Mouse (Mus musculus): ENCODE results near the gene Masp2. TPM values are rescaled to one million over a fixed set of nuclear protein-coding genes. Genes with fewer than 3 reads are reported as not detected.

Gene Masp2
- total RNA-seq, 2 experiments from 2014 or later = 0.56 TPM; not detected in 1

GRCm38 (mm10) chr4:148632013-148632692, 29.8 kb downstream of the Masp2 start:
- no peak for DNase-seq
- intact Hi-C loops (cut with DNase I) = no loop called here

DNA sequence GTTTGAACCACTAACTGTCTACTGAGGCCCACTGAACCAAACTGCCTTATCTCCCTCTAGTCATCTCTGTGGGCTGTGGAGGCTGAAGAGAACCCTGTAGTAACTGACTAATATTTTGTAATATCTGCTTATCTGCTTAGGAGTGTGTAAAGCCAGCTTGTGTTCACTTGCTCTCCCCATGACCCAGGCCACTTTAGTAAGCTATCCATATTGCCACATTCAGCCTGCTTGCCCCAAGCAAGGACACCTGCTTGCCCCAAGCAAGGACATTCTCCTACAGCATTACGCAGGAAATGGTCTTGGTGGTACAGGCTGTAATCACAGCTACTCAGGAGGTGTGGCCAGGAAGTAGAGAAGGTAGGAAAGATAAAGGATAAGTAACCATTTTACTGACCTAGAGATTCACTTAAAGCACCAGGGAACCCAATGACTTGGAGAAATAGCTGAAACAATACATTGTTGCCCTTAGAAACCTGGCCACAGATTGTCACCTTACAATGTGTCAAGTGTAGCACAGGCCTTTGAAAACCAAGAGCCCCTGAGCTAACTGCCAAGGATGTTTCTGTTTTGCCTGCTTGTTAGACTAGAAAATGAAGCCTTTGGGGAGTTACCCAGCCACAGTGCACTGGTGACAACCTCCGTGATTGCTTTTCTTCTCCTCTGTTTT, 31.2 kb downstream of the Masp2 start:
- intact Hi-C loops (cut with DNase I) = no loop called here
- DNase-seq = no peak

GRCm38 (mm10) chr4:148635309-148635708, 33.0 kb downstream of the Masp2 start:
- no peak for DNase-seq
- intact Hi-C loops (cut with DNase I) = no loop called here

GRCm38 (mm10) chr4:148638302-148638701, 35.9 kb downstream of the Masp2 start:
- intact Hi-C loops (cut with DNase I) = no loop called here

GRCm38 (mm10) chr4:148639455-148639854, 37.1 kb downstream of the Masp2 start:
- DNase-seq = no peak
- intact Hi-C loops (cut with DNase I) = no loop called here

More at GRCm38 (mm10) chr4:148638302-148638701, 35.9 kb downstream of the Masp2 start:
- DNase-seq = no peak

DNA sequence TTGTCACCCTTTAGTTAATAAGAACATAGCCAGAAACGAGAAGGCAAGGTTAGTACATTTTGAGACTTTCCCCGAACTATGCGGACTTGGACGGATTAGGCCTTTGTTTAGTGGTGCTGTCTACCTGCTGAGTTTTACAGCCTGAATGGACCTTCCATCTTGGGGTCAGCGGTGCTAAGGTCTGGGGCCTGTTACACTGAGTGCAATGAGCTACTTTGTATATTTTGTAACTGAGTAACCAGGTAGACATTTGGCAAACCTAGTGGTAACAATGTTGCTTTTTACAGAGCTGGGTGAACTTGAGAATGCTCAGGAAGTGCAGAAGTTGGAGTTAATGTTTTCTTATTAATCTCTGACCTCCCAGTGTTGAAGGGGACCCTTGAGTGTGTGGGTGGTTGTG, 38.8 kb downstream of the Masp2 start:
- intact Hi-C loops (cut with DNase I) = no loop called here
- DNase-seq = no peak

DNA sequence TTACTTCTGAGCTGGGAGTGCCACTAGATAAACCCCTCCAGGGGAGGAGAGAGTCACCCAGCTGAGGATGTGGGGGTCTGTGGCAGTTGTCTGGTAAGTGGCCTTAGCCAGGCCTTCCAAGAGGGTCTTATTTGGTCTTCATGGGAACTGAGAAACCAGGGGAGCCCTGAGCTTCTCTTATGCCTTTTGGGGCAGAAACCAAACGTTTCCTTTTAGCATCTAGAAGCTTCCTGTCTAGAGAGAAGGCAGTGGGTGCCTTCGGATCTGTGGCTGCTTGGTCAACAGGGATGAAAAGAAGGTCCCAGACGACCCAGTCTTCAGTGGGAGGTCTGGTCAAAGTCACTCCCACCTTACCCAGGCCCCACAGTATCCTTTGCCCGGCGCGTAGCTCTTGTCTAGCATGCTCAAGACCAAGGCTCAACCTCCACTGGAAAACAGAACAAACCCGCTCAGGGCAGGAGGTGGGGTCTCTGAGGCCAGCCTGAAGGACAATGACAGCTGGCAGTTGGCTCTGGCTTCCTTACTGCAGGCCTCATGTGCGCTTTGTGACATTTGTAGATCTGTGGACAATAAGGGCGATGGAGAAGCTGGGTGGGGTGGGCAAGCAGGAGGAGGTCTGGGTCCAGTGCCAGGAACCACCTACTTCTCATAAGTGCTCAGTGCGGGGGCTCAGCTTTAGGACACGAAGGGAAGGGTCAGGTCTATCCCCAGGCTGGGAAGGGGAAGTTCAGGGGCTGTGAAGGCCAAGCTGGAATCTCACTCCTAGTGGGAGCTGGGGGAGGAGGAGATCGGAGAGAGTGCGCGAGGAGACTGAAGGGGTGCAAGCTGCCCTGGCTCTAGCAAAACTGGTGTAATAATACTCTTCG, 41.2 kb downstream of the Masp2 start, which contains the start of gene Gm572:
Gm572 (plus strand) TSS at position 27 of the 866 bp plus-strand sequence.
- intact Hi-C loops (cut with DNase I) = no loop called here
- DNase-seq = no peak

GRCm38 (mm10) chr4:148644157-148644511, 41.8 kb downstream of the Masp2 start:
- intact Hi-C loops (cut with DNase I) = no loop called here
- peak; percentile 60 to 71 for DNase-seq

GRCm38 (mm10) chr4:148644926-148645325, 42.6 kb downstream of the Masp2 start:
- DNase-seq = no peak
- intact Hi-C loops (cut with DNase I) = no loop called here

GRCm38 (mm10) chr4:148646616-148647015, 44.3 kb downstream of the Masp2 start:
- DNase-seq = peak in 1 of 2 experiments; percentile 31

GRCm38 (mm10) chr4:148649309-148649708, 47.0 kb downstream of the Masp2 start:
- intact Hi-C loops (cut with DNase I) = no loop called here
- DNase-seq = no peak

More at GRCm38 (mm10) chr4:148646616-148647015, 44.3 kb downstream of the Masp2 start:
- intact Hi-C loops (cut with DNase I) = no loop called here

GRCm38 (mm10) chr4:148651045-148651444, 48.7 kb downstream of the Masp2 start:
- DNase-seq = peak in 1 of 2 experiments; percentile 34
- intact Hi-C loops (cut with DNase I) = no loop called here

DNA sequence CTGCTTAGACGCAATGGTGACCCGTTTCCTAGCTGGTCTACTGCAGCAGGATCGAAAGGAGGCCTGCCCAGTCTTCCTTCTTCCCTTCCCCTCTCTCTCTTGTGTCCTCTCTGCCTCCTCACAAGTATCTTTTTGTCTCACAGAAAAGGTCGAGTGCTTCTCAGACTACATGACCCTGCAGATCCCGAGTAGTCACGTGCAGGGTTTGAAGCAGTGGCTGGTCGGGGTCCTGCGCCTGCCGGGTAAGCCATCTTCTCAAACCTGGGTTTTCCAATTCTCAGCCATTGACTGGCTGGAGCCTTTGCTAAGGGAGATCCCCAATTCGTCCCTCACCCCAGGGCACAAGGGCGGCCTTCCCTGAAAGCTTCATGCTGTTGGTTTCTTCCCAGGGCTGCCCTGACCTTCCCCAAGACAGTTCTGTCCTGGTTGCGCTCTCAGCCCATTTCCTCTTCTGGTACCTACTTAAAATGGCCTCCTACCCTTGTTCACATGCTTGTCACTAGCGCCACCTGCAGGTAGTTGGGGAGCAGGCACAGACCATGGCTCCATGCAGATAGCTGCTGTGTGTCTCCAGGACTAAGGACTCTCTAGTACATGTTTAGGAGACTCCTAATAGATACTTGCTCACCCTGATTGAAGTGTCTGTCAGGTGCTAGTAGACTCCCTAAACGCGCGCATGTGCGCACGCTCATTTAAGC, 52.5 kb downstream of the Masp2 start:
- intact Hi-C loops (cut with DNase I) = no loop called here
- no peak for DNase-seq

- DNase-seq = no peak
- intact Hi-C loops (cut with DNase I) = no loop called here
Measured at GRCm38 (mm10) chr4:148656691-148657258, 54.4 kb downstream of the Masp2 start.

GRCm38 (mm10) chr4:148657776-148658175, 55.4 kb downstream of the Masp2 start:
- intact Hi-C loops (cut with DNase I) = no loop called here
- no peak for DNase-seq

GRCm38 (mm10) chr4:148660174-148660573, 57.8 kb downstream of the Masp2 start:
- intact Hi-C loops (cut with DNase I) = no loop called here
- DNase-seq = no peak

- intact Hi-C loops (cut with DNase I) = no loop called here
- DNase-seq = peak; percentile 71 to 81
Measured at GRCm38 (mm10) chr4:148662168-148662965, 60.0 kb downstream of the Masp2 start.

GRCm38 (mm10) chr4:148663326-148663725, 61.0 kb downstream of the Masp2 start:
- DNase-seq = no peak
- intact Hi-C loops (cut with DNase I) = no loop called here

DNA sequence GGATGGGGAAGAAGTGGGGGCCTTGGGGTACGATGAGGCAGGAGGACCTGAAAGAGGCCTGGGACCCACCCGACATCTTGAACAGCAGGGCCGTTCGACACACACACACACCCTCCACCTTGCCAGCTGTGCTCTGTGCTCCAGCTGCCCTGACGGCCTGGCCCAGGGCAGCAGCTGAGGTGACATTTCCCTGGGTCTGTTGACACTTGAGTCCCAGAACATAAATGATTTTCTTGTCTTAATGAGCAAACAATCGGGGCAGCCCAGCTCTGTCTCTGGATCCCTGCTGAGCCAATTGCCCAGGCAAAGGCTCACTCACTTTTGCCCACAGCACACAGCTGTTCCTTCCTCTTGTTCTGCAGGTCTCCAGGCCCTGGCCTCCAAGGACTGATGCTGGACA, 61.7 kb downstream of the Masp2 start:
- no peak for DNase-seq
- intact Hi-C loops (cut with DNase I) = no loop called here

Data from heart, postnatal 36 days (tissue).